Mouse (Mus musculus): ENCODE data around the gene Hand2. TPM values are rescaled to one million over a fixed set of nuclear protein-coding genes. Genes with fewer than 3 reads are reported as not detected.

The Hand2 gene
- total RNA-seq, 2 experiments from 2014 or later: not detected

DNA sequence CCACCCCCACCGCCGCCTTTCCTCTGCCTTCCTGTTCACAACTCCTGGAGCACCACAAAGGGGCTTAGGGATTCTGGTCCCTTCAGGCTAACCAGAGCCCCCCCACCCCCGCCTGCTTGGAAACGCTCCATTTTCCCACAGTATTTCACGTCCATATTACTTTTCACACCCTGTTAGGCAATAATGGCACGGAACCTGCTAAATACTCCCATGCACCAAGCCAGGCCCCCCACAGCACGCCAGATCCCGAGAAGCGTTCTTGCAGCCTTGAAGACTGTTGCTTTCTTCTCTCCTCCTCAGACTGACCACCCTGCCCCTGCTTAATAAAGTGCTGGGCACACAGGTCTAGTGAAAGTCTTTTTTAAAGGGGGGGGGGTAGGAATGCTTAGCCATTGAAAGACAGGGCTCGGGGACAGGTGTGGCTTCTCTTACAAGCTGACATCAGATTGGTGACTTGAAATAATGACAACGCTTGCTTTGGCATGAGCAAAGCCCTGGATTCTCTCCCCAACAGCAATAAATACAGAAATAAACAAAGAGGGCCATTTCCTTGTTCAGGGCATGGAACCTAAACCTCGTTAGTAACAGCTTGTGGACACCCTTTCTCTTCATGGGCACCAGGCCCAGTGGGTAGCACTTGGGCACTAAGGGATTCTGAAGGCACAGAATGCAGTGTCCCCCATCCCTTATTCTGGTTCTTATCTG is 21.8 kb downstream of the Hand2 start:
- no peak for DNase-seq

DNA sequence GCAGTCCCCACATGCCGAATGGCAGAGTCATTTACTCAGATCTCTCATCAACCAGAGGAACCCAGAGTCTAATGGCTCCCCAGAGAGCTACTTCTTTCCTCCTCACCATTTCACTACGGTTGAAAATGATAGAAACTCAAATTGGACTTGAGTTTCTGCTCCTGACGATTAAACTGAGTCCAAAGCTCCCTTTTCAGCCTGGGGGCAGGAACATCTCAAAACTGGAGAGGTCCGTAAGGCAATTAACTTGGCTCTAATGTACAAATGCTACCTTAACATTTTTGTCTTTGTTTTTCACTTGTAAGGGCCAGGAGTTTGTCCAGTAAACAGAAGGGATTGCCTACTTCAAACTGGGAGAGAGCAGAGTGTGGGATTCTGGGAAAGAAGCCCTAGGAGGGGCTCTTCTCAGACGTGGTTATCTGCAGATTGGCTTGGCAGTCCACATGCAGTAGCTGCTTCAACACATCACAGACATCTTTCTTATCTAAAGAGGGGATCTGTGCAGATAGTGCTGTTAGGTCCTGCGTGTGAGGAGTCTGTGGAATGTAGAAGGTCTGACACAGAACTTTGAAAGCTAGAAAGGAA is 23.0 kb downstream of the Hand2 start:
- no peak for DNase-seq

DNA sequence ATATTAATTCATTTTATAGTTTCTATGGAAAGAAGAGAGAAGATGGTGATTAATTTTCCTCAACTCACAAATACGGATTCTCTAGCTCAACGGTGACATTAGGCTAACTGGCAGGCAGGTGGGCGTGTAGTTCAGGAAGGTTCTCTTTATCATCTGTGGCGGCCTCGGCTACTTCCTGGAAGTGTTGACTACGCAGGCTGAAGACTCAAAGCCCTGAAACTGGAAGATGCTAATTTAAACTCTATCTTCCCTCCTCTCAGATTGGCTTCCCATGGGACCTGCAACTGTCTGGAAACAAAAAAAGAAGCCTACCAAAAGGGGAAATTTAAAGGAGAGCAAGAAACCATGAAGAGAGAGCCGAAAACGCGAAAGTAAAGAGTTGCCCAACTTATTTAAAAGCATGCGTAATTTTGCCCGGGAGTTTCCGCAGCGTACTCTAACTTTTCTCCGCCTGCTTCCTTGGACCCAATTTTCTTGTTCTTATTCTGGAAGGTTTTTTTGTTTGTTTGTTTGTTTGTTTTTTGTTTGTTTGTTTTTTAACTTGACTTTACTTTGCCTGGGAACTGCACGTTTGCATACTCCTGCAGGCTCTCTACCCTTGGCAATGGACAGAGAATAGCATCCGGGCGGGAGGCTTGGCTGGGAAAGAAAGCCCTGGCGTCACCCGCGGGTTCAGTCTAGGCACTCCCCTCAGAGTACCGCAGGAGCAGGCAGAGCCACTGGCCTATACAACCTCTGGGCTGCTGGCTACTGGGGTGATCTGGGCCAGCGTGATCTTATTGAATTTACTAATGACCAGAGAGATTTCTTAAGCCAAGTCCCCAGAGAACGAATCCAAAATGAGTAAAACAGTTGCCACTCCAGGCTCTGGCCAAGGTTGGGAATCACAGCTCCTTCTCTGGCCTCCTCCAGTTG is 24.4 kb downstream of the Hand2 start:
- DNase-seq: no peak

DNA sequence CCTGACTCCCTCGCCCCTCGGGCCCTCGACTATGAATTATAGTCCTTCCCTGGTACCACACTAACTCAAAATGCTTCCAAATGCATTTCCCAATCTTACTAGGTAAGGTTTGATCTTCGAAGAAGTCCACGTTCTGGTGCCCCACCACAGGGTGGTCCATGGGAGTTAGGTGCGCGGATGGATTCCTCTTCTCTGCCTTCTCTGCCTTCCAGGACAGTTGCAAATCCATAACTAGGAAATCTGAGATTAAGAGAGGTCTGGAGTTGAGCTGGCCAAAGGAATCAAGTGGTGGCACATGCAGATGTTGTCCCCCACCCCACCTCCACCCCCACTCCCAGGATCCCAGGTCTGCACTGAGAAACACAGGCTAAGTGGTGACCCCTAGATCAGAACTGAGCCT is 25.6 kb downstream of the Hand2 start:
- DNase-seq: no peak

DNA sequence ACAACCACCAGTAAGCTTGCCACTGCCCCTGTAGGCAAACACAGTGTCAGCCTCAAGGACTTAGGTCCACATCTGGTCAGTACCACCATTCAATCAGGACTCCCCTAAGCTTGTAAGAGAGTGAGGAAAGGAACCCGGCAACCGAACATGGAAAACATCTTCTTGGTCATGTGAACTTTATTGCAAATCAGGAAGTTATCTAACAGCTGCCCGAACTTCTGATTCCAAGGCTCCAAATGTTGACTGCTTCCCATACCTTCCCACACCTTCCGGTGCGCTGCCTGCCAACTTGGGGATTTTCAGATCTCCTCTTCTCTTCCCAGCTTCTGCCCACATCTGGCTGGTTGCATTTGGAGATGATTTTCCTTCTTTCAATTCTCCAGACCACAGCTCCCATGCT is 26.4 kb downstream of the Hand2 start:
- no peak for DNase-seq

DNA sequence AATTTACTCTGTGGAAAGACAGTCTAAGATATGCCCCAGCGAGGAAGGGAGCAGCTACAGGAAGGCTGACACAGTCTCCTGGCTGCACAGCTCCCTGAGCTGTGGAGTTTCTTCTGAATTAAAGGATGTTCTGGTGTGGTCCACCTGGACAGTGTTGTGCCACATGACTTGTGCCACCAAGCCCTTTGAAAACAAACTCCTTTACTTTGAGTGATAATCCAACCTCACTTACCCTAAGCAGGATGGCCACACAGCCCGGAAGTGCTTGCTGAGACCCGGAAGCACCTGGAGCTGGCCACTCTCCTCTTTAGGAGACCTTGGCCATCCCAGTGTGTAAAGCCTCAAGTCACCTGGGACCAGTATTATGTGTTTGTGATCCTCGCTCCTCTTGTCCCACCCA is 27.5 kb downstream of the Hand2 start:
- DNase-seq: no peak

DNA sequence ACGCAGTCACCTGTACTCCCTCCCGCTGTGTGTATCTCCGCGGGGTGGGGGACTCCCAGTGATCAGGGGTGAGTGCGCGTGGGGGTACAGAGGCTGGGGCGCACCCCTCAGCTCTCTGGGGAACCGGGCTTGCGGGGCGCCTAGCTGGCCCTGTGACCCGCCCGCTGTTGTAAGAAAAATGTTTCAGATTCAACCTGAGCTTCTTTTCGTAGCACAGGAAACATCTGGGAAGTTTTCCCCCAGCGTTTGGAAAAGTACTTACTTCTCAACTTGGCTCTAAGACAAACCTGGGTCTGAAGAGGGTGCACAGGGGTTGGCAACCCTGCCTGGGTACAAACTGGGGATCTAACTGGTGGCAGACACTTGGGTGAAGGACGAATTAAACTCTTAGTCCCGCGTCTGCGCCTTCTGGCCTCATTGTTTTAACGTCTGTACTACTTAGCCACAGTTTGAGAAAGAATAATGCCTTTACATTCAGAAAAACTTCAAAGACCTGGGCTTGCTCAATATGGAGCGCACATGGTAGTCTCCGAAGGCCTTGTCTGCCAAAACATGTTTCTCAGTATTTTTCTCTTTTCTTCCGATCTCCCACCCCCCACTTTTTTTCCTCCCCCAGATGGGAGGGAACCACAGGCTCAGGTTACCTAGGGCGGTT is 28.2 kb downstream of the Hand2 start:
- DNase-seq: no peak

DNA sequence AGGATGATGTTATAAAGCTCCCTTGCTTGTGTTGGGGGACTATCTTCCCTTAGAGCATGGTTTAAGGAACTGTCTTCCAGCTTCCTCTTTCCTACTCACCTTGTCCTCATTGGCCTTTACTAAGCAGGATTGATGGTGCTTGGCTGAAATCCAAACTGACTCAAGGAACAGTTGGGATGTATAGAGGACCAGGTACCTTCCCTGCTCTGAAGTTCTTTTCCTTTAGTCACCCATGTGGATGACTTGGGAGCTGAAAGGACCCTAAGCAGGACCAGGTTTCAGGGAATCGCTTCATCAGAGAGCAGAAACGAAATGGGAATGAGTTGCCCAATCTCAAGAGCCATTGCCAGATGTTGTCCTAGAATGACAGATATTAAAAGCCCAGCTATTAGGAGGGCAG is 31.1 kb downstream of the Hand2 start:
- DNase-seq: no peak

DNA sequence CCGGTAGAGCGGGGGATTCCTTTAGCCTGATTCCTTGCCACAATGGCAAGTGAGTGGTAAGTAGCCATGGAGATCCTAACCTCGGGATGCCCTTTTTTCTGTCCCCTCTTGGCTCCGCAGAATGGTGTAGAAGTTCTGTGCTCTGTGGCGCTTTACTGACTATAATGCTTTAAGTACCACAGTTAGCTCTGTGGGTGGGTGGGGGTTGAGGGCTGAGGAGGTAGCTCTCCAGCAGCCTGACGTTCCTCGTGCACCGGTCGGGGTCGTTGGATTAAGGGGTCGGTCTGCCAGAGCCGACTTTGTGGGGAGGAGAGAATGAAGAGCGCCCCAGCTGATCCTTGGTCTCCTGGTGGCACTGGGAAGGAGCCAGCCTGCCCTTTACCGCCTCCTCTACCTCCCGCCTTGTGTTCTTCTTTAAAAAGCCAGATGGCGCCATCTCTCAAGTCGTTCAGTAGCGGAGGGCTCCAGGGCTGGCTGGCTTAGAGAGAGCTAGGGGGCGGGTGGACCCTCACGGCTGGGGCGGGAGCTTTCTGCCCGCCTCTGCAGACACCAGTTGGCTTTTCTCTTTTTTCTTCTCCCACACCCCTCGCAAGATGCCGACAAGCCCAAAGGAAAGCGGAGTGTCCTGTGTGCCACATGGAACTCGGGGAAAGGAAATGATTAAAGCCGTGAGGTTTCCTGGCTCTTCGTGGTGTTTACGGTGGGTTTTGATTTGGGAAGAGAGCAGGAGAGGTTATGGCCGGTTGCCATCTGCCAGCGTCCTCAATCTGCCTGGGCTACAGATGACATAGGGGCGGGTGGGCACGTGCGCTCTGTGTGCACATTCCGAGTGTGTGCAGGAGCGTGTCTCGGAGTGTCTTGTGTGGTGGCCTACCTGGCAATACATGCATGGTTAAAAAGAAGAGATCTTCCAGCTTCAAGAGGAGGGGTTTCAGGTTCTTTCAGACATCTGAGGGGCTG is 32.8 kb downstream of the Hand2 start:
- no peak for DNase-seq

DNA sequence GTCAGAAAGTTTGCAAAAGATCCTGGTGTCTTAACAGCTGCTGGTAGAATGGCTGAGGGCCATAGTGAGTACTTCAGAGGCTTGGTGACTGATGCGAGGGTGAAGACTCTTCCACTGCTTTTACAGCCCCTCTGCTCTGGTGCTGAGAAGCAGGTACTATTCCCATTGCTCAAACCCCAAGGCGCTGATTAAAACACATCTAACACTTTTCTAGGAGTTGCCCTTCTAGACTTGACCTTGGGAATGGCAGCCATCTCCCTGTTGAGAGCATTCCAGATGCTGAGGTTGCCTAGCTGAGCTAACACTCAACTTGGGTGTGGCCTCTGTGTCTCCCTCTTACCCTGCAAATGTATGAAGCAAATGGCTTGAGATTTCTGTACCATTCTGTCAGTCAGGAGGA is 34.1 kb downstream of the Hand2 start:
- no peak for DNase-seq

DNA sequence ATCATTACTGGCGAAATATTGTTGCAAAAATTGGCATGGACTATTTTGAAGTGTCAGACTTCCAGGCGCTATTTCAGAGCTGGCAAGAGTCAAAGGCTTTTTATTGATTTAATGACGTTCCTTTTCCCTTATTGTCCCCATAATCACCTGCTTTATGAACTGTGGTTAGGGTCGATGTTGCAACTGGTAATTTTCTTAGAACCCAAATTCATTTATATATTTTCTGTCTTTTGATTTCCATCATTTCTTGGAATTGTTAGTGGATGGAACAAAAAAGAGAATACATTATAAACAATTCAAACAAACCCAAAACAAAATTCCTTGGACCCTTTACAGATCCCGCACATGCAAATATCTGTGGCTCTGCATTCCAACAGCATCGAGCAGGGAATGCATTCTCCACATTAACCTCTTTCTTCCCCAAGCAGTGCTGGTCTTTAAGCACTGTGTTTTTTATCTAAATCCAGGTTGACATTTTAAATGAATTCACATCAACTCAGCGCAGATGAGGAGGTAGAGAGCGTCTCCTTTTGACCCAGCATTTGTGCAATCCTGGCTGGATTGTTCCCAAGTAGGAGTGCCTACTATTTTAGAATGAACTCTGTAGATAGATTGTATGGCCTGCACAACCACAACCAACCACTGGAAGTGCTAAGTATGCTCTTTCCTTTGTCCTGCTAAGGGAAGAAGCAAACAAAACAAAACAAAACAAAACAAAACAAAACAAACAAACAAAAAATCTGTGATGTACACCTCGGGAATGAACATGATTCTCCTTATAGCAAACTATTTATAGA is 35.9 kb downstream of the Hand2 start:
- DNase-seq: no peak

DNA sequence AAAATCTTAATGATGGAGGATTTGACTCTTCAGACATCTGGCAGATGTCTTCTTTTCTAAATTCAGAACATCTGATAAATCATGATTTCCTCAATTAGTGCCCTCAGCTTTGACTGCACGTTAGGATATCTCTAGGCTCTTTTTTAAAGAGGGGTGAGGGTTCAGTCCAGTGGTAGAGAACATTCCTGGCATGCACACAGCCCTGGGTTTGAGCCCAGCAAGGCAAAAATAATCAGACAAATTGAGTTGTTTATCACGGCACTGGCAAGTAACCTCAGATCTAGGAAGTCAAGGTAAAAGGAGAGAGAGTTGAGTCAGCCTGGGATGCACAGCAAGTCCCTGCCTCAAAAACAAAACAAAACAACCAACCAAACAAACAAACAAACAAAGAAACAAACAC is 39.7 kb downstream of the Hand2 start:
- no peak for DNase-seq

DNA sequence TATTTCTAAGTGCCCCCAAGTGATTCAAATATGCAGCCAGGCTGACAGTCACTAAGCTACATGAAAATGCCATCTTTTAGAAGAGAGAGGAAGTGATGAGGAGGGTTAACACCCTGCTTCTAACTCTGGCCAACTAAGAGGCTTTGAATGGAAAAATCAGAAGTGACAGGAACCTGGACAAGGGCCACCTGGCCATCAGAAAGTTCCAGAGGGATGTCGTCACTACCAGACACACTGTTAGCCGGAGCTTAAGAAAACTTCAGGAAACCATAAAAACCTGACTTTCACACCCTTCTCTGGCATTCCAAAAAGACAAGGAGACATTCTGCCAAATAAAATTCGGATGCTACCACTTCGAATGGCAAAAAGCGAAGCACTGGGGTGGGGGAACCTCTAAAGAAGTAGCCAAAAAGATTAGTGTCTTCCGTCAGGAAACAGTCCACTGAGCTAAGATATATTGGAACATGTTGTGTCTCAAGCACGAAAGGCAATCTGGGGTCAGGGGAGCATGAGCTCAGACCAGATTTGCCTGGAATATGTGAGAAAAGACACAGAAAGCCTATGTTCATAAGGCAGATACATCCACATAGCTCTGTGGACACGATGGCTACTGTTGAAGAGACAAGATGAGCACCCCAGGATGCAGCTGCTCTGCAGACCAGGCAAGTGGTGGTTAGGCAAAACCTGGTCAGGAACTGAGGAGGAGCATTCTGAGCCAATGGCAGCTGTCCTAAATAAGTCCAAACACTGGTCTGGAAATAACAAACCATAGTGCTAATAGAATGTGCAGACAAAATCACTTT is 40.4 kb downstream of the Hand2 start:
- no peak for DNase-seq

DNA sequence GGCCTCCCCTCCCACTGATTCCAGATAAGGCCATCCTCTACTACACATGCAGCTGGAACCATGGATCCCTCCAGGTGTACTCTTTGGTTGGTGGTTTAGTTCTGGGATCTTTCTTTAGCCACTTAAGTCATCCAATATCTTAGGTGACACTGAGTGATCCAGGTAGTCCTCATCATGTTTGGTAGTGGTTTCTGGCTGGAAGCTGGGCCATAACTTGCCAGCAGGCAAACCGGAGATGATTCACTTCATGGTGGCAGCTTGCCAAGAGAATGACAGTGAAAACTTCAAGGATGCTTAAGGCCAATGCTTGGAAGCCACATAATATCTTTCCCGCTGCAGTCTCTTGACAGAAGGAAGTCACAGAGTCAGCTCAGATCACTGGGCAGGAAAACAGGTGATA is 42.1 kb downstream of the Hand2 start:
- DNase-seq: no peak

DNA sequence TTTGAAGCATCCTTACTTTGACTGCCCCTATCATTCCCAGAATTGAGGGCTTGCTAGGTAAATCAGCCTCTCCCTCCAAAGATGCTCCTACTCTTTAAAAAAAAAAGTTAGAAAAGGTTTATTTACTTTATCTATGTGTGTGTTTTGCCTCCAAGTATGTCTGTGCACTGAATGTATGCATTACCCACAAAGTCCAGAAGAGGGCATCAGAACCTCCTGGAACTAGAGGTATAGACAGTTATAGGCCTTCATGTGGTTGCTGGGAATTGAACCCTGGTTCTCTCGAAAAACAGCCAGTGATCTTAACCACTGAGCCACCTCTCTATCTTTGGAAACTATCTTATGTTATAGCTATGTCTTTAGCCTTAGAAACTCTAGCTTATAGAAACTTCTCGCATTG is 53.3 kb downstream of the Hand2 start:
- DNase-seq: no peak

Other genes with a start within 250 kb of the Hand2 start
- gene Scrg1, start 134.9 kb downstream of the Hand2 start, total RNA-seq (2021): 10 to 100 TPM; 60.1 to 68.7 TPM
- 10 to 100 TPM; 12.1 to 13.6 TPM for gene Sap30, start 166.9 kb downstream of the Hand2 start, total RNA-seq (2021)
- 1 to 10 TPM; 4.8 to 5.6 TPM for gene Hmgb2, start 190.9 kb downstream of the Hand2 start, total RNA-seq (2021)

All from layer of hippocampus, postnatal 36 days (tissue).